Mouse (Mus musculus) intestine, embryonic 15.5 days (tissue): ENCODE measurements around the gene Gm47959. TPM values are rescaled to one million over a fixed set of nuclear protein-coding genes. Genes with fewer than 3 reads are reported as not detected.

Experiments
- ATAC-seq: fragments of 200-750 bp; cut with Nextera tagmentation; 2 replicates; pipeline ENCODE4 v1.8.0; 2017; ENCODE audit warnings: moderate TSS enrichment, moderate library complexity
- H3K27ac ChIP-seq: fragments of 300-500 bp; sonication (generic); 2 replicates; pipeline ENCODE4 v1.5.1; 2015; ENCODE audit warnings: mild to moderate bottlenecking, inconsistent platforms
- H3K27me3 ChIP-seq: fragments of 300-500 bp; sonication (generic); replicated peaks from 2 replicates; pipeline ENCODE4 v1.6.1; 2015; ENCODE audit warnings: inconsistent platforms
- H3K36me3 ChIP-seq: fragments of 300-500 bp; sonication (generic); 2 replicates; pipeline ENCODE4 v1.6.1; 2015; ENCODE audit warnings: inconsistent platforms
- H3K4me1 ChIP-seq: fragments of 300-500 bp; sonication (generic); replicated peaks from 2 replicates; pipeline ENCODE4 v1.6.1; 2015; ENCODE audit warnings: inconsistent platforms
- H3K4me2 ChIP-seq: fragments of 300-500 bp; sonication (generic); replicated peaks from 2 replicates; pipeline ENCODE4 v1.6.1; 2015; ENCODE audit warnings: mild to moderate bottlenecking, inconsistent platforms
- H3K4me3 ChIP-seq: fragments of 300-500 bp; sonication (generic); replicated peaks from 2 replicates; pipeline ENCODE4 v1.5.1; 2015; ENCODE audit warnings: inconsistent platforms
- H3K9ac ChIP-seq: fragments of 300-500 bp; sonication (generic); 2 replicates; pipeline ENCODE4 v1.6.1; 2015; ENCODE audit warnings: inconsistent platforms
- H3K9me3 ChIP-seq: fragments of 300-500 bp; sonication (generic); 2 replicates; pipeline ENCODE4 v1.6.1; 2016; ENCODE audit warnings: inconsistent platforms
- WGBS: fragments of 180-500 bp; shearing (Covaris S2); methylation state at CpG from one replicate; pipeline ENCODE4 v1.1.7; 2015; 5-methylcytosine and 5-hydroxymethylcytosine counted together
- polyA plus RNA-seq: library from polyadenylated mRNA; unstranded; fragments of >200 nt; fragmentation: Nextera tagmentation; extraction: Ambion mirVana; gene quantifications from 2 replicates; pipeline ENCODE4 v1.2.1, GENCODE M21; 2015

Gm47959 gene
- polyA plus RNA-seq, 1 experiment from 2014 or later, result not detected

GRCm38 (mm10) chr1:82991596-82991995, 8.8 kb upstream of the Gm47959 start:
- Histone ChIP-seq H3K36me3 (no peaks in the 10 kb centered on the region), H3K27ac (peak overlapping the region; percentile 57), H3K27me3 (no peaks in the 10 kb centered on the region), H3K4me1 (no peaks in the 10 kb centered on the region; the same call in 1 of the 2 replicates), H3K9me3 (no peaks in the 10 kb centered on the region), H3K4me3 (no peak overlapping the region), H3K4me2 (no peak overlapping the region), H3K9ac (no peak overlapping the region)
- 58% methylated on average over 3 of the region's 3 CpGs for WGBS
- peak; percentile 87 for ATAC-seq

GRCm38 (mm10) chr1:82992093-82992492, 8.3 kb upstream of the Gm47959 start:
- Histone ChIP-seq H3K4me3 (no peak overlapping the region), H3K4me1 (no peaks in the 10 kb centered on the region; the same call in 1 of the 2 replicates), H3K36me3 (no peaks in the 10 kb centered on the region), H3K4me2 (no peak overlapping the region), H3K27ac (peak overlapping the region; percentile 48), H3K9ac (no peak overlapping the region), H3K27me3 (no peaks in the 10 kb centered on the region), H3K9me3 (no peaks in the 10 kb centered on the region)
- 66% methylated on average over 6 of the region's 6 CpGs for WGBS
- ATAC-seq, result peak; percentile 77

- WGBS, result 76% methylated on average over 3 of the region's 3 CpGs
Measured at GRCm38 (mm10) chr1:82993947-82994346, 6.4 kb upstream of the Gm47959 start.

GRCm38 (mm10) chr1:83006218-83007179, 6.2 kb downstream of the Gm47959 start:
- H3K4me2 ChIP-seq, result no peak overlapping the region
- no peak for ATAC-seq
- no peaks in the 10 kb centered on the region for H3K9me3 ChIP-seq
- H3K4me3 ChIP-seq, result no peak overlapping the region
- H3K9ac ChIP-seq, result no peak overlapping the region
- no peaks in the 10 kb centered on the region for H3K4me1 ChIP-seq
- no peak overlapping the region for H3K27ac ChIP-seq
- WGBS, result 73% methylated on average over 8 of the region's 8 CpGs
- no peaks in the 10 kb centered on the region for H3K27me3 ChIP-seq
- no peaks in the 10 kb centered on the region for H3K36me3 ChIP-seq

More at GRCm38 (mm10) chr1:82993947-82994346, 6.4 kb upstream of the Gm47959 start:
- Histone ChIP-seq H3K4me3 (no peak overlapping the region), H3K9ac (no peak overlapping the region), H3K4me1 (no peaks in the 10 kb centered on the region; the same call in 1 of the 2 replicates), H3K9me3 (no peaks in the 10 kb centered on the region), H3K4me2 (no peak overlapping the region), H3K36me3 (no peaks in the 10 kb centered on the region), H3K27ac (no peak overlapping the region), H3K27me3 (no peaks in the 10 kb centered on the region)
- ATAC-seq, result no peak

- no peak overlapping the region for H3K4me2 ChIP-seq
- H3K27ac ChIP-seq, result no peak overlapping the region
- H3K27me3 ChIP-seq, result no peaks in the 10 kb centered on the region
- H3K4me3 ChIP-seq, result no peak overlapping the region
- ATAC-seq, result no peak
- H3K4me1 ChIP-seq, result no peaks in the 10 kb centered on the region
- no peaks in the 10 kb centered on the region for H3K9me3 ChIP-seq
- H3K9ac ChIP-seq, result no peak overlapping the region
- no peaks in the 10 kb centered on the region for H3K36me3 ChIP-seq
- WGBS, result 57% methylated on average over 6 of the region's 6 CpGs
Measured at GRCm38 (mm10) chr1:83007471-83007870, 7.1 kb downstream of the Gm47959 start.

- H3K4me3 ChIP-seq, result no peak overlapping the region
- 71% methylated on average over 3 of the region's 3 CpGs for WGBS
- H3K27ac ChIP-seq, result no peak overlapping the region
- H3K36me3 ChIP-seq, result no peaks in the 10 kb centered on the region
- ATAC-seq, result peak; percentile 59
- no peaks in the 10 kb centered on the region for H3K9me3 ChIP-seq
- no peaks in the 10 kb centered on the region for H3K27me3 ChIP-seq
- no peaks in the 10 kb centered on the region for H3K4me1 ChIP-seq
- no peak overlapping the region for H3K9ac ChIP-seq
- no peak overlapping the region for H3K4me2 ChIP-seq
Measured at GRCm38 (mm10) chr1:83014477-83014876, 14.1 kb downstream of the Gm47959 start.

- no peak overlapping the region for H3K9ac ChIP-seq
- H3K4me2 ChIP-seq, result no peak overlapping the region
- H3K27me3 ChIP-seq, result no peaks in the 10 kb centered on the region
- no peaks in the 10 kb centered on the region for H3K4me1 ChIP-seq
- no peak overlapping the region for H3K4me3 ChIP-seq
- H3K27ac ChIP-seq, result no peak overlapping the region
- H3K9me3 ChIP-seq, result no peaks in the 10 kb centered on the region
- WGBS, result 70% methylated on average over 10 of the region's 10 CpGs
- H3K36me3 ChIP-seq, result no peaks in the 10 kb centered on the region
- ATAC-seq, result no peak
Measured at GRCm38 (mm10) chr1:83015329-83015879, 15.1 kb downstream of the Gm47959 start.

GRCm38 (mm10) chr1:83016556-83016955, 16.2 kb downstream of the Gm47959 start:
- no peak for ATAC-seq
- WGBS, result 54% methylated on average over 1 of the region's 1 CpGs

GRCm38 (mm10) chr1:83031950-83032349, 31.6 kb downstream of the Gm47959 start:
- Histone ChIP-seq H3K4me2 (no peak overlapping the region), H3K36me3 (no peaks in the 10 kb centered on the region), H3K4me3 (no peak overlapping the region), H3K9me3 (no peaks in the 10 kb centered on the region), H3K27me3 (no peaks in the 10 kb centered on the region), H3K9ac (no peak overlapping the region), H3K27ac (no peak overlapping the region), H3K4me1 (no peaks in the 10 kb centered on the region)
- WGBS, result 36% methylated on average over 1 of the region's 1 CpGs
- ATAC-seq, result no peak

More at GRCm38 (mm10) chr1:83016556-83016955, 16.2 kb downstream of the Gm47959 start:
- Histone ChIP-seq H3K36me3 (no peaks in the 10 kb centered on the region), H3K4me3 (no peak overlapping the region), H3K9ac (no peak overlapping the region), H3K9me3 (no peaks in the 10 kb centered on the region), H3K4me1 (no peaks in the 10 kb centered on the region), H3K4me2 (no peak overlapping the region), H3K27ac (no peak overlapping the region), H3K27me3 (no peaks in the 10 kb centered on the region)

GRCm38 (mm10) chr1:83032508-83032907, 32.2 kb downstream of the Gm47959 start:
- Histone ChIP-seq H3K36me3 (no peaks in the 10 kb centered on the region), H3K4me2 (no peak overlapping the region), H3K4me1 (no peaks in the 10 kb centered on the region), H3K9ac (no peak overlapping the region), H3K9me3 (no peaks in the 10 kb centered on the region), H3K27me3 (no peaks in the 10 kb centered on the region), H3K4me3 (no peak overlapping the region), H3K27ac (no peak overlapping the region)
- no peak for ATAC-seq
- WGBS, result 77% methylated on average over 6 of the region's 6 CpGs

GRCm38 (mm10) chr1:83034509-83034908, 34.2 kb downstream of the Gm47959 start:
- Histone ChIP-seq H3K9me3 (no peaks in the 10 kb centered on the region), H3K27ac (no peak overlapping the region), H3K4me2 (no peak overlapping the region), H3K4me1 (0 out of 2 replicates have a peak, but pooled peaks cover 5% of the 10 kb centered on the region), H3K9ac (no peak overlapping the region), H3K27me3 (no peaks in the 10 kb centered on the region), H3K36me3 (no peaks in the 10 kb centered on the region), H3K4me3 (no peak overlapping the region)
- 73% methylated on average over 5 of the region's 5 CpGs for WGBS
- no peak for ATAC-seq

GRCm38 (mm10) chr1:83036892-83037667, 36.7 kb downstream of the Gm47959 start:
- H3K9me3 ChIP-seq, result no peaks in the 10 kb centered on the region
- no peaks in the 10 kb centered on the region for H3K27me3 ChIP-seq
- no peak overlapping the region for H3K9ac ChIP-seq
- 0 out of 2 replicates have a peak, but pooled peaks cover 5% of the 10 kb centered on the region for H3K4me1 ChIP-seq
- 77% methylated on average over 11 of the region's 11 CpGs for WGBS
- ATAC-seq, result no peak
- H3K27ac ChIP-seq, result no peak overlapping the region
- H3K36me3 ChIP-seq, result no peaks in the 10 kb centered on the region
- H3K4me3 ChIP-seq, result no peak overlapping the region
- H3K4me2 ChIP-seq, result peak overlapping the region; percentile 80; the same call in 1 of the 2 replicates
